Comparison of ENCODE assay signal across 25 mouse cellular contexts in the genomic region with DNA sequence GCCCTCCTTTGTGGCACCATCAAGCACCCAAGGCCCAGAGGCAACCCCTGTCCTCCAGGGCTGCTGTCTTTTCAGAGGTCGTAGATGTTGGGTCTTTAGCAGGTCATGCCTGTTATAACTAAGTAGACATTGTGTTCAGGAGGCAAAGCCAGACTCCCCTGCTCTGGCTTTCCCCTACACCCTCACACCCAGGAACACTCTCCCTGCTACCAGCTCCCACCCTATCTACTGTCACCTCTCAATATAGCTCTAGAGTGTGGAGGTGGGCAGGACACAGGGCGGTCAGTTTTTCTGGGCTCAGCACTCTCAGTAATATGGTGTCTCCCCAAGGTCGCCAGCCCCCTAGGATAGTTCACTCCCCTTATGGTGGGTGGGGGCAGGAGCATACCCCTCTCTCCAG. TPM values are rescaled to one million over a fixed set of nuclear protein-coding genes. Genes with fewer than 3 reads are reported as not detected.
"Had no signal": no experiment of that assay in that cellular context is flagged by ENCODE, and none has a peak within 500 bp of the region (broad histone marks: within the 10 kb centered on the region; RNA-seq: fewer than 3 reads in every experiment).

No protein-coding gene starts in this region.

- H3K9ac ChIP-seq: limb, embryonic 13.5 days; liver, embryonic 14.5 days; midbrain, embryonic 15.5 days; neural tube, embryonic 12.5 days; stomach, embryonic 15.5 days had no signal

- H3K9me3 ChIP-seq: limb, embryonic 13.5 days; midbrain, embryonic 10.5 days; midbrain, embryonic 15.5 days; neural tube, embryonic 12.5 days; stomach, embryonic 15.5 days had no signal

- H3K4me2 ChIP-seq: limb, embryonic 13.5 days; midbrain, embryonic 15.5 days; neural tube, embryonic 12.5 days; stomach, embryonic 15.5 days had no signal

- H3K4me1 ChIP-seq: midbrain, embryonic 10.5 days; midbrain, embryonic 15.5 days; neural tube, embryonic 12.5 days; stomach, embryonic 15.5 days had no signal

- ATAC-seq: midbrain, embryonic 15.5 days had no signal

- H3K4me3 ChIP-seq: layer of hippocampus, adult 2 months; limb, embryonic 13.5 days; midbrain, embryonic 10.5 days; midbrain, embryonic 15.5 days; neural tube, embryonic 12.5 days; stomach, embryonic 15.5 days had no signal

- H3K27ac ChIP-seq: layer of hippocampus, adult 2 months; limb, embryonic 13.5 days; liver, embryonic 14.5 days; midbrain, embryonic 10.5 days; midbrain, embryonic 15.5 days; neural tube, embryonic 12.5 days; stomach, embryonic 15.5 days had no signal

- DNase-seq: kidney, postnatal 10 days; kidney, postnatal 4 days; left cerebral cortex, postnatal 4 days; lung, adult 18-20 months; lung, postnatal 36 days; spleen, adult 18-20 months; thymus, adult 2 months; thymus, postnatal 25 days had no signal

- H3K36me3 ChIP-seq: limb, embryonic 13.5 days; midbrain, embryonic 10.5 days; midbrain, embryonic 15.5 days; neural tube, embryonic 12.5 days; stomach, embryonic 15.5 days had no signal

- H3K27me3 ChIP-seq: midbrain, embryonic 15.5 days; neural tube, embryonic 12.5 days; stomach, embryonic 15.5 days had no signal

RNA-seq across cellular contexts. Expression of a gene that starts 1.1 kb away (rescaled TPM):
- total RNA-seq: liver, adult 2 months; megakaryocyte progenitor cell, adult 5-6 weeks; monocyte, adult 5-6 weeks; neutrophil, adult 5-6 weeks had no signal

RNA-seq across cellular contexts. Expression of a gene that starts 8.9 kb away (rescaled TPM):
- total RNA-seq: layer of hippocampus, adult 2 months; layer of hippocampus, postnatal 10 days; left cerebral cortex, adult 18-20 months; left cerebral cortex, postnatal 10 days; left cerebral cortex, postnatal 4 days; liver, adult 2 months; megakaryocyte progenitor cell, adult 5-6 weeks; monocyte, adult 5-6 weeks; neutrophil, adult 5-6 weeks had no signal
- polyA plus RNA-seq: limb, embryonic 13.5 days; liver, adult 2 months; liver, embryonic 14.5 days; lung, embryonic 16.5 days; midbrain, embryonic 10.5 days; midbrain, embryonic 15.5 days; neural tube, embryonic 12.5 days; stomach, embryonic 15.5 days; testis, adult 2 months; thymus, adult 2 months; urinary bladder, adult 2 months had no signal

RNA-seq across cellular contexts. Expression of a gene that starts 26.6 kb away (rescaled TPM):
- total RNA-seq: megakaryocyte progenitor cell, adult 5-6 weeks; monocyte, adult 5-6 weeks; neutrophil, adult 5-6 weeks had no signal
- polyA plus RNA-seq: liver, adult 2 months had no signal

RNA-seq across cellular contexts. Expression of a gene that starts 31.8 kb away (rescaled TPM):
- total RNA-seq: liver, adult 2 months; megakaryocyte progenitor cell, adult 5-6 weeks; monocyte, adult 5-6 weeks; neutrophil, adult 5-6 weeks had no signal
- polyA plus RNA-seq: liver, adult 2 months; testis, adult 2 months had no signal

RNA-seq across cellular contexts. Expression of a gene that starts 35.4 kb away (rescaled TPM):
- total RNA-seq: layer of hippocampus, adult 2 months; layer of hippocampus, postnatal 10 days; left cerebral cortex, postnatal 10 days; left cerebral cortex, postnatal 4 days; liver, adult 2 months; megakaryocyte progenitor cell, adult 5-6 weeks; monocyte, adult 5-6 weeks; neutrophil, adult 5-6 weeks had no signal
- polyA plus RNA-seq: liver, adult 2 months; liver, embryonic 14.5 days; lung, embryonic 16.5 days; midbrain, embryonic 10.5 days; testis, adult 2 months had no signal
